Mouse (Mus musculus) forebrain, embryonic 11.5 days (tissue): ENCODE data around the gene Mroh2a. TPM values are rescaled to one million over a fixed set of nuclear protein-coding genes. Genes with fewer than 3 reads are reported as not detected.

Source experiments
- ATAC-seq: fragments of 200-750 bp; cut with Nextera tagmentation; replicated peaks from 2 replicates; pipeline ENCODE4 v1.8.0; 2017; ENCODE audit warnings: moderate TSS enrichment; ENCODE audit not compliant: low FRiP score
- DNase-seq: peaks from one replicate; pipeline ENCODE4 v3.0.0-alpha.2; 2017; ENCODE audit warnings: low spot score
- H3K27ac ChIP-seq: fragments of 300-500 bp; sonication (generic); 2 replicates; pipeline ENCODE4 v1.5.1; 2014; ENCODE audit warnings: low read depth, low read length
- H3K27me3 ChIP-seq: fragments of 300-500 bp; sonication (generic); 2 replicates; pipeline ENCODE4 v1.6.1; 2014; ENCODE audit warnings: mild to moderate bottlenecking, low read length, mixed read lengths; ENCODE audit not compliant: control insufficient read depth, insufficient read depth
- H3K36me3 ChIP-seq: fragments of 300-500 bp; sonication (generic); 2 replicates; pipeline ENCODE4 v1.6.1; 2014; ENCODE audit warnings: mild to moderate bottlenecking, low read length, moderate library complexity, mixed read lengths; ENCODE audit not compliant: control insufficient read depth, insufficient read depth
- H3K4me1 ChIP-seq: fragments of 300-500 bp; sonication (generic); replicated peaks from 2 replicates; pipeline ENCODE4 v1.6.1; 2014; ENCODE audit warnings: low read length, mixed read lengths; ENCODE audit not compliant: control insufficient read depth, insufficient read depth
- H3K4me2 ChIP-seq: fragments of 300-500 bp; sonication (generic); 2 replicates; pipeline ENCODE4 v1.6.1; 2014; ENCODE audit warnings: low read depth, mild to moderate bottlenecking, low read length, moderate library complexity, mixed read lengths; ENCODE audit not compliant: severe bottlenecking
- H3K4me3 ChIP-seq: fragments of 300-500 bp; sonication (generic); 2 replicates; pipeline ENCODE4 v1.5.1; 2014; ENCODE audit warnings: low read depth, low read length
- H3K9ac ChIP-seq: fragments of 300-500 bp; sonication (generic); 2 replicates; pipeline ENCODE4 v1.6.1; 2014; ENCODE audit warnings: low read length
- H3K9me3 ChIP-seq: fragments of 300-500 bp; sonication (generic); 2 replicates; pipeline ENCODE4 v1.6.1; 2016; ENCODE audit warnings: low read length, mixed read lengths; ENCODE audit not compliant: control insufficient read depth
- WGBS: fragments of 180-500 bp; shearing (Covaris S2); extraction: QIAGEN DNeasy Blood & Tissue Kit; methylation state at CpG from one replicate; pipeline ENCODE4 v1.1.7; 2014; 5-methylcytosine and 5-hydroxymethylcytosine counted together
- polyA plus RNA-seq: library from polyadenylated mRNA; unstranded; fragments of >200 nt; fragmentation: Nextera tagmentation; extraction: Ambion mirVana; gene quantifications from 2 replicates; pipeline ENCODE4 v1.2.1, GENCODE M21; 2014

Gene Mroh2a
- polyA plus RNA-seq, 1 experiment from 2014 or later: 2.5 TPM

GRCm38 (mm10) chr1:88298686-88299528 is 72.1 kb downstream of the Mroh2a start:
- Histone ChIP-seq H3K9ac (no peak overlapping the region), H3K4me1 (no peaks in the 10 kb centered on the region), H3K27ac (no peak overlapping the region), H3K36me3 (no peaks in the 10 kb centered on the region), H3K9me3 (peaks cover 73% of the 10 kb centered on the region), H3K4me2 (no peak overlapping the region), H3K27me3 (no peaks in the 10 kb centered on the region), H3K4me3 (no peak overlapping the region)
- DNase-seq: no peak
- WGBS: 66% methylated on average over 4 of the region's 4 CpGs
- no peak for ATAC-seq

GRCm38 (mm10) chr1:88299529-88299945 is 72.8 kb downstream of the Mroh2a start:
- 81% methylated on average over 2 of the region's 2 CpGs for WGBS
- Histone ChIP-seq H3K36me3 (no peaks in the 10 kb centered on the region), H3K27me3 (no peaks in the 10 kb centered on the region), H3K4me3 (no peak overlapping the region), H3K9ac (no peak overlapping the region), H3K4me1 (no peaks in the 10 kb centered on the region), H3K9me3 (peaks cover 78% of the 10 kb centered on the region), H3K27ac (no peak overlapping the region), H3K4me2 (no peak overlapping the region)
- no peak for DNase-seq
- no peak for ATAC-seq

- Histone ChIP-seq H3K27me3 (no peaks in the 10 kb centered on the region), H3K9me3 (peaks cover 82% of the 10 kb centered on the region), H3K9ac (no peak overlapping the region), H3K36me3 (no peaks in the 10 kb centered on the region), H3K4me2 (no peak overlapping the region), H3K4me3 (no peak overlapping the region), H3K4me1 (no peaks in the 10 kb centered on the region), H3K27ac (no peak overlapping the region)
- ATAC-seq (0 out of 2 replicates have a peak, but pooled peaks have one; percentile 11), DNase-seq (no peak)
- WGBS: 45% methylated on average over 5 of the region's 5 CpGs
These were observed 73.7 kb downstream of the Mroh2a start for GRCm38 (mm10) chr1:88300301-88301050.

DNA sequence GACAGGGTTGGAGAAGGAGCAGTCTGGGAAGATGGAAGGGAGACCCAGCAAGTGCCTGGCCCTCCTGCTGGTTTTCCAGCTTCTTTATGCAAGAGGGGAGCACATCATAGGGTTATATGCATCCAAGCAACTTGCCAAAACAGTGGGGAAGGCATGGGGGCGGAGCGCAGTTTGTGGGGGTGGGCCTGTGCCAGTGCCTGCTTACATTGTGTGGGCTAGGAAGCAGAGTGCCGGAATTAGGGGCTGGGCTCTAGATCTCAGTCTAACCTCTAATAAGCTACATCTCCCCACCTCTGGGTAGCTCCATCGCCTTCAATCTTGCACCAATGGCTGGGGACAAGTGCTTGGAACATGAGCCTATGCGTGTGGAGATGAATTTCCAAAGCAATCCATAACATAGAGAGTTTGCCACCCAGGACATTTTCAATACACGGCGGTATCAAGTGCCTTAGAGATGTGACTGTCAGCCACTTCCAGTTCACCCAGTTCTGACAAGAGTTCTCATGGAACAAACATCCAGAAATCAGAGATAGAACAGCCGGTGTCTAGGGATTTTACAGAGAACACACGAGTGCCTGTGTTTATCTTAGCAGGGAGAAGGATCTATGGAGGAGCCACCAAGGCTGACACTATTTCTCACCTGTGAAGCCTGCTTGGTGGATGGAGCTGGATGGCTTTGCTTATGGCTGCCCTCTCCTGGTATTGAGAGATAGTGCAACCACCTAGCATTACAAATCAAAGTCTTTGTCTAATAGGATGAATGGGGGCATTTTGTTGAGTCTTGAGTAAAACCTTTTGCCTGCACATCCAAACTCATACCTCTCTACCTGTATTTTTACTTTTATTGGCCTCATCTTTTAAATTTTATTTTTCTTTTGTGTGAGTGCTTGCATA is 74.6 kb downstream of the Mroh2a start:
- DNase-seq (no peak), ATAC-seq (peak; percentile 4; the same call in 1 of the 2 replicates)
- no peaks in the 10 kb centered on the region for H3K36me3 ChIP-seq
- H3K4me3 ChIP-seq: no peak overlapping the region
- H3K27ac ChIP-seq: no peak overlapping the region
- no peaks in the 10 kb centered on the region for H3K27me3 ChIP-seq
- H3K9ac ChIP-seq: no peak overlapping the region
- 73% methylated on average over 9 of the region's 9 CpGs for WGBS
- no peak overlapping the region for H3K4me2 ChIP-seq
- H3K4me1 ChIP-seq: no peaks in the 10 kb centered on the region
- H3K9me3 ChIP-seq: peaks cover 80% of the 10 kb centered on the region

DNA sequence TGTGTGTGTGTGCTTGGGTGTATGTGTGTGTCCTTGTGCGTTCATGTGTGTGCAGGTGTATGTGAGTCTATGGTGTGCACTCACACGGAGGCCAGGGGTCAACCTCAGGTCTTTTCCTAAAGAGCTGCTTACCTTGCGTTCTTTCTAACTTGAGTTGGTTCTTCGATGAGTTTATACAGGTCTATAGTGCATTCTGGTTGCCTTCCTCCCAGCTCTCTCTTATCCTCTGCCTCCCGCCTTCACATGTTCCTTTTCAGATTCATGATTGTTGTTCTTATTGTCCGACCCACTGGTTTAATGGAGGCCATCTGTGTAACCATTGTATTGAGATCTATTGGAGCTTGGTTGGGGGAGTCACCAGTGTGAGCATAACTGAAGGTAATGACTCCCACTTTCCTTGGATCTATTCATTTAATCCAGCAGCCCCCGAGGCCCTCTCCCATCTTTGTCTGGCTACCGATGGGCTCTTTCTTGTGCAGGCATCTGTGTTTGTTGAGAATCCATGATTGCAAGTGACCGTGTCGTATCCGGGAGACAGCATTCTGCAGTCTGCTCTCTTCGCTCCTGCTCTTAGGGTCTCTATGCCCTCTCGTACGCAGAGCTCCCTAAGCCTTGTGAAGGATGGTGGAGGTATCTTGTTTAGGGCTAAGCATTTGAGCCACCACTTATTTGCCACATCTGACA is 75.4 kb downstream of the Mroh2a start:
- H3K9ac ChIP-seq: no peak overlapping the region
- H3K4me3 ChIP-seq: no peak overlapping the region
- 65% methylated on average over 14 of the region's 14 CpGs for WGBS
- no peak overlapping the region for H3K4me2 ChIP-seq
- no peaks in the 10 kb centered on the region for H3K36me3 ChIP-seq
- H3K4me1 ChIP-seq: no peaks in the 10 kb centered on the region
- DNase-seq (no peak), ATAC-seq (0 out of 2 replicates have a peak, but pooled peaks have one; percentile 4)
- H3K27ac ChIP-seq: no peak overlapping the region
- no peaks in the 10 kb centered on the region for H3K27me3 ChIP-seq
- peaks cover 86% of the 10 kb centered on the region for H3K9me3 ChIP-seq

DNA sequence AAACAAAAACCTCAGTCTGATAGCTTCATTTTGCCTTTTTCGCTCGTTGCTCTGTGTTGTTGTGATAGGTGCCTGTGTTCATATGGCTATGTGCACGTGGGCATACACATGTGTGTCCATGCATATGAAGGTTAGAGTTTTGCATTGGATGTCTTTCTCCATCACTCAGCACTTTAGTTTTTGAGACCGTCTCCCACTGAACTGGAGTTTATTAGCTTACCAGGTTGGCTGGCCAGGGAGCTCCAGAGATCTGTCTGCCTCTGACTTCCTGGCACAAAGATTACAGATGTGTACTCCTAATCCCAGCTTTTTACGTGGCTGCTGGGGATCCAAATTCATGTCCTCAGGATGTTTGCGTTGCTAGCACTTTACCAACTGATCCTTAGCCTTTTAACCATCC is 77.0 kb downstream of the Mroh2a start:
- peaks cover 84% of the 10 kb centered on the region for H3K9me3 ChIP-seq
- no peaks in the 10 kb centered on the region for H3K27me3 ChIP-seq
- H3K36me3 ChIP-seq: no peaks in the 10 kb centered on the region
- DNase-seq (no peak), ATAC-seq (no peak)
- no peak overlapping the region for H3K9ac ChIP-seq
- WGBS: 68% methylated on average over 6 of the region's 6 CpGs
- H3K4me2 ChIP-seq: no peak overlapping the region
- H3K4me1 ChIP-seq: no peaks in the 10 kb centered on the region
- no peak overlapping the region for H3K27ac ChIP-seq
- H3K4me3 ChIP-seq: no peak overlapping the region

- Histone ChIP-seq H3K9ac (no peak overlapping the region), H3K4me2 (no peak overlapping the region), H3K36me3 (no peaks in the 10 kb centered on the region), H3K27ac (no peak overlapping the region), H3K4me1 (no peaks in the 10 kb centered on the region), H3K9me3 (peaks cover 83% of the 10 kb centered on the region), H3K27me3 (no peaks in the 10 kb centered on the region), H3K4me3 (no peak overlapping the region)
- no peak for DNase-seq
- no peak for ATAC-seq
- 63% methylated on average over 8 of the region's 8 CpGs for WGBS
These were observed 77.6 kb downstream of the Mroh2a start for GRCm38 (mm10) chr1:88304261-88304985.
